Mouse (Mus musculus) right cerebral cortex, postnatal 25 days (tissue): ENCODE data around the gene Aadac.

Experiments used
- DNase-seq: peaks from one replicate; pipeline ENCODE4 v3.0.0; 2022

Gene Aadac

GRCm38 (mm10) chr3:60025417-60025816, at the start of gene Aadac:
Gene Aadac (plus strand): TSS chr3:60025717.
- DNase-seq = no peak

- DNase-seq = no peak
Observed at GRCm38 (mm10) chr3:60003622-60004021, 21.9 kb upstream of the Aadac start.

GRCm38 (mm10) chr3:60006443-60006842, 19.1 kb upstream of the Aadac start, which contains the start of gene Aadacl2:
Gene Aadacl2 (plus strand): TSS chr3:60006743.
- DNase-seq = no peak

- no peak for DNase-seq
Observed at GRCm38 (mm10) chr3:60031511-60031910, 6.0 kb downstream of the Aadac start.

DNA sequence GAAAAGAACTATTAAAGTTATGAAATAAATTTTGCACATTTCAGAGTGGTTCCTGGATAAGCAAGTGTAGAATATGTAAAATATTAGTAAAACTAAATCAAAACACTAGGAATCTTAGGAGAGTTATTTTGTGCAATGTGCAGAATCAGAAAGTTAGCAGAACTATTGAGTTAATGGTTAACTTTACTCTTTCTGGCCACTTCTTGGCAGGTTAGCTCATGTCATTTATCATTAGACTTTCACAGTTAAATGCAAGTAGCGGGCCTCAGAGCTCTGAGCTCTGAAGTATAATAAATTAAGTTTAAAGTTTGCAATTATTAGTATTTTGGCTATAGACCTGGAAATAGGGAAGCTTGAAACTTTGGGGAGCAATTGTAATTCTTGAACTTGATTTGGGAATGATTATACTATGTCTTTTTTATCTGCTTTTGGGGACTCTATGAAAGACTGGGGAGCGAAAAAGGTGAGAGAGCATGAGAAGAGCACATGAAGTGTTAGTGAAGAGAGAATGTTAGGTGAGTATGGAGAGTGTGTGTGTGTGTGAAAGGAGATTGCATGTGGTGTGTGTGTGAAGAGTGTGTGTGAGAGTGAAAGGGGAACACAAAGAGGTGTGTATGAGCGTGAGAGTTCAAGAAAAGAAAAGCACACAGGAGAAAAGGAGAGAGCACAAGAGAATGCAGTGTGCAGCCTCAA, 20.9 kb downstream of the Aadac start:
- DNase-seq = no peak

GRCm38 (mm10) chr3:60053231-60053927, 27.9 kb downstream of the Aadac start:
- DNase-seq = no peak

DNA sequence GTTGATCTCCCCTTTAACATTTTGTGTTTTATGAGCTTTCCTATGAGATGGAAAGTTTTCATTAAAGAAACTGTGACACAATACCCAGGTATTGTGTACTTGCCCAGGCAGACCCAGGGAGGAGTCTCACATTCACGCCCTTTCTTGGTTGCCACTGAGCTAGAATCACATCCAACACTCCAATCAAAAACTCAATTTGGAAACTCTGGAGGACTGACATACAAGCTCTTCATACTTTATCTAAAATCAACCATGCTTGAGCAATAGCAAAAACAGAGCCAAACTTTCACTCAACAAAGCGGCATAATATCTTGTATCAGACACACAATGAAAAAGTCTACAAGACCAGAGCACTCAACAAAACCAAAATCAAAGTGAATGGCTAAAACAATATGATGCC, 28.4 kb downstream of the Aadac start:
- no peak for DNase-seq

DNA sequence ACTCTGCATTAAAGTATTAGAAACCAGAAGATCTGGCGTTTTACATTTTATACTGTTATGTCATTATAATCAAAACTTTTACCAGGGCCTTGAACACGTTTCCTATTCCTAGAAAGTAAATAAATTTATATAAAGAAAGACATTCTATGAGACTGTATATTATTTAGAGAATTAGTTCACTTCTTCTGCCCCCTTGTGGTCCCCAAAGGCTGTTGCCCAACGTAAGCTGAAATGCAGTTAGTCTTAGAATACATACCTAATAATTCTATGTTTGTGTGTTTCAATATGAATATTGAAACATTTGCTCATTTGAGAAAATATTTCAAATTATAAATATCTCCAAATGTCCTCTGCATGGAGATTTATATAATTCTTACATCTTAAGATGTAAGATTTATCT, 30.9 kb downstream of the Aadac start:
- no peak for DNase-seq

- no peak for DNase-seq
Observed at GRCm38 (mm10) chr3:60057070-60057808, 31.7 kb downstream of the Aadac start.

GRCm38 (mm10) chr3:60057809-60058082, 32.2 kb downstream of the Aadac start:
- DNase-seq = no peak

DNA sequence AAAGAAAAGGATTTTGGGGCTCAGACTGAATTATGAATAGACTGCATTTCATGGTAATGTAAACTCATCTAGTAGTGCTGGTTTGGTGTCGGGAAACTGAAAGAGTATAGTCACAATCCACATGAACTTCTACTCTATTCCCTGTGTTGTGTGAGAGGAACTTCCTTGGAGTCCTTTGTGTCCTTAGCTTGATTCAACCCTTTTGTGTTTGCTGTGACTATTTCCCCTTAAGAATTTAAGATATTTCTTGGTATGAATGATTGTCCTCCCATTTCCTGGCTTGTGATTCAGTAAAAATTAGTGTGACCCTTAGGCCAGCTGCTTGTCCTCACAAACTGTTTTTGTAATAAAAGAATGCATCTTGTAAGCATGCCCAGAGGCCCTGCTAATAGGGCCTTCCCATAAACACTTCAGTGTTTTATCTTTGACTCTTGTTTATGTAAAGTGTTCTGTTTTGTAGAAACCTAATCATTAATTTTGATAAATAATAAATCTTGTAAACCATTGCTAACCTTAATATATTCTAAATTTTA, 53.4 kb downstream of the Aadac start:
- no peak for DNase-seq

DNA sequence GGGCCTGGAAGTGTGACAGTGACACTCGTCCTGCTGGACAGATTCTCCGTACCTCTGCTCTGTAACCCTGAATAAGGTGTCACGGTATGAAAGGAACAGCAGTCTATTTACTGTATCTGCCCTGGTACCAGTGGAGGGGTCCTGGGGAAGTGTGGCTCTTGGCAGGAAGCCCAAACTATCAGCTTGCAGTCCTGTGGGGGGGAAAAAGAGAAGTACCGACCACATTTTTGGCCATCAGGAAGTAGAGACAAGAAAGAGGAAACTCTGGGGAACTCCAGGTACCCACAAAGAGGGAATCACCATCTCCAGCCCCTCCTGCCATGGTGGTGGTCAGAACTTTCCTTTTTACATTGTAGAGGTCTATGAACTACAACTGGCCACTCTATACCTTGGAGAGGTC, 55.1 kb downstream of the Aadac start:
- DNase-seq = peak; percentile 4

DNA sequence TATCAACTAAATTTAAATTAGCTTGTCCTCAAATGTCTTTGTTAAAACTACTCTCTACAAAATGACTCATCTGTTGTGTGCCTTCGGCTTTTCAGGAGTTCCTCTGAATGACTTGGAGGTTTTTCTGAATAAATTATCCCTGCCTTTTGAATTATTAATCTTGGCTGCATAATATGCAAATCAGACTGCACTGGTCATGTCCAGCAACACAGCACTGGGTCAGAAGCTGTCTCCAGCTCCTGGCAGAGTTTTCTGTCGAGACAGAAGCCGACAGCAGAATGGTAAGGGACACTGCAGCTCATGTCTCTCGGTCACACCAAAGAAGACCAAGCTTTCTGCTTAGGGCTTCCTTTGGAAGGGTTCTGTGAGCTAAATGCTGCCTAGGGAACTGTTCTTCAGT, 56.1 kb downstream of the Aadac start, which contains the start of gene Sucnr1:
TSS of gene Sucnr1 (plus strand) at position 222 of the 400 bp plus-strand sequence.
- no peak for DNase-seq

DNA sequence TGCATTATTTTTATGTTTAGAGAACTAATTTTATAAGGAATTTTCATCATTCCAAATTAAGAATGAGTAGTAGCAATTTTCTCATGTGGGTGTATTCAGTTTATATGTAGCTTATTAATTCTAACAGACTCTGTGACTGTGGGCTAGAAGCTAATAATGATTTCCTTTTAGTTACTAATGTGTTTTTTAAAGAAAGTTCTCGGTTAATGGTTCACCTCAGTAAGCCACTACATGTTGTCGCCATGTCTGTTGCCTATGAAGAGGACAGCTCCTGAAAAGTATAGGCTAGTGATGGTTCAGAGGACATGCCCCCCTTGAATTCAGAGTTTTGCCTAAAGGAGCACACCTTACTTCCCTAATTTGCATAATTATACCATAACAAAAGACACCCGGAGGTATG, 57.2 kb downstream of the Aadac start:
- DNase-seq = no peak

DNA sequence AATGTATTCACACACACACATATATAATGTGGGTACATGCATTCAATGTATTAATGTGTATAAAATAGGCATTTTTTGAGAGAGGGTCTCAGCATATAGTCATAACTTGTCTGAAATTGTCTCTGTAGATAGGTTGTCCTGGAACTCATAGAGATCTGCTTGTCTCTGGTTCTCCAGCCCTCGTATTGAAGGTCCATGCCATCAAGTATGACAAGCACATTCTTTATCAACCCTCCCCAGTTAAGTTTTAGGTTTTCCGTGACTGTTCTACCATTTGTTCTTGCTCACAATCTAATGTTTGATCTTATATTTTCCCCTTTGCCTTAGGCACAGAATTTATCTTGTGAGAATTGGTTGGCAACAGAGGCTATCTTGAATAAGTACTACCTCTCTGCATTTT, 60.2 kb downstream of the Aadac start:
- no peak for DNase-seq
